ENCODE assay signal across 7 mouse cellular contexts in the genomic region with DNA sequence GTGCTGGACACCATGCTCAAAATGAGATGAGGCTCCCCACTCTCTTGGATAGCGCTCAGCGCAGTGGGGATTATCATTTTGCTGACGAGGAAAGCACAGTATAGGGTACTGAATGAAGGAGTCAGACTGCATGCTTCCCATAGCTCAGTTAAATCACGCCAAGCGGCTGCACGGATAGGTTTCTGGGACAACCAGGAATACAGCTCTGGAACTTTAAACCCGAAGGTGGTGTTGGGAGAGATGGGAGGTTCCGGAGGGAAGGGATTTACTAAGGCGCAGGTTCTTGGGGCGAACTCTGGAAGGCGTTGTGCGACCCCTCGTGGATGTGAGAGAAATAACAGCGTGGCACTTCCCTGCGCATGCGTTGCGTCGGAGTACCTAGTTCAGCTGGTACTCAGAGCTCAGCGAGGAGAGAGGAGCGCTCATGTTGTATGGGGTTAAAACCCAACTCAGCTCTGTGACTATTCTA. TPM values are rescaled to one million over a fixed set of nuclear protein-coding genes. Genes with fewer than 3 reads are reported as not detected.
DNase-seq lines count a peak whose midpoint lies in the region; ATAC-seq and TF ChIP-seq lines count a peak whose summit lies in the region.

No protein-coding gene starts in this region.

- peak; percentile 85 for DNase-seq in adrenal gland, adult 8-10 months
- peak; percentile 84 for DNase-seq in embryo, embryonic 9.5 days (ENCODE audit: extremely low spot score)
- DNase-seq in gonadal fat pad, adult 2 months (ENCODE audit: low read depth): peak; percentile 54
- DNase-seq in left cerebral cortex, postnatal 4 days: peak; percentile 85

- 0 out of 2 replicates have a peak, but pooled peaks cover 7% of the 10 kb centered on the region for H3K4me1 ChIP-seq in intestine, postnatal 0 days (replicated peaks; ENCODE audit: control insufficient read depth, insufficient read depth, low read length)
- peaks cover 16% of the 10 kb centered on the region; the same call in 1 of the 2 replicates for H3K4me1 ChIP-seq in midbrain, embryonic 12.5 days
- H3K4me1 ChIP-seq in small intestine, adult 2 months (ENCODE audit: control insufficient read depth, insufficient read depth, insufficient read length, low read length): peaks cover 33% of the 10 kb centered on the region; the same call in 1 of the 2 replicates

- H3K4me2 ChIP-seq in intestine, postnatal 0 days (replicated peaks; ENCODE audit: low read depth): peak overlapping the region; percentile 67
- H3K4me2 ChIP-seq in midbrain, embryonic 12.5 days (replicated peaks): peak overlapping the region; percentile 54

- no peak for ATAC-seq in intestine, postnatal 0 days
- peak; percentile 73 for ATAC-seq in midbrain, embryonic 12.5 days (ENCODE audit: low FRiP score, low read depth)

- 0 out of 2 replicates have a peak, but pooled peaks have one; percentile 12 for TF ChIP-seq POLR2A in small intestine, adult 2 months (IDR thresholded peaks at IDR 0.05; ENCODE audit: low read depth, low read length)

- peak; percentile 99 for TF ChIP-seq CTCF in intestine, postnatal 0 days (IDR thresholded peaks at IDR 0.05; ENCODE audit: low read depth)
- peak; percentile 98 for TF ChIP-seq CTCF in small intestine, adult 2 months (IDR thresholded peaks at IDR 0.05; ENCODE audit: extremely low read depth, insufficient read length, insufficient replicate concordance, low read depth, low read length)

- H3K9ac ChIP-seq in intestine, postnatal 0 days (ENCODE audit: low read depth, low read length): peak overlapping the region; percentile 35; the same call in 1 of the 2 replicates
- H3K9ac ChIP-seq in midbrain, embryonic 12.5 days (replicated peaks): peak overlapping the region; percentile 31; the same call in 1 of the 2 replicates

- intact Hi-C loops in left cerebral cortex, postnatal 4 days (cut with DNase I): loop anchor here (2.0 to 5.0 kb wide), 2 partner anchors 40 to 148 kb away; no protein-coding TSS in a partner anchor

- no peak overlapping the region for H3K27ac ChIP-seq in intestine, postnatal 0 days (ENCODE audit: low read depth, low read length)
- H3K27ac ChIP-seq in midbrain, embryonic 12.5 days (replicated peaks): no peak overlapping the region
- no peak overlapping the region for H3K27ac ChIP-seq in small intestine, adult 2 months (ENCODE audit: insufficient read depth, low read depth, low read length)

- H3K36me3 ChIP-seq in intestine, postnatal 0 days (ENCODE audit: control insufficient read depth, insufficient read depth): no peaks in the 10 kb centered on the region
- no peaks in the 10 kb centered on the region for H3K36me3 ChIP-seq in midbrain, embryonic 12.5 days
- no peaks in the 10 kb centered on the region for H3K36me3 ChIP-seq in small intestine, adult 2 months (ENCODE audit: control insufficient read depth, insufficient read depth, low read length)

- H3K27me3 ChIP-seq in intestine, postnatal 0 days (replicated peaks; ENCODE audit: control insufficient read depth, insufficient read depth, low read length): no peaks in the 10 kb centered on the region
- H3K27me3 ChIP-seq in midbrain, embryonic 12.5 days: no peaks in the 10 kb centered on the region
- no peaks in the 10 kb centered on the region for H3K27me3 ChIP-seq in small intestine, adult 2 months (ENCODE audit: control insufficient read depth, insufficient read depth, low read length)

- peak overlapping the region; percentile 22 for H3K4me3 ChIP-seq in intestine, postnatal 0 days (ENCODE audit: low read depth, low read length)
- H3K4me3 ChIP-seq in midbrain, embryonic 12.5 days: peak overlapping the region; percentile 26
- peak overlapping the region; percentile 11; the same call in 1 of the 2 replicates for H3K4me3 ChIP-seq in small intestine, adult 2 months (ENCODE audit: low read depth, low read length)

- H3K9me3 ChIP-seq in intestine, postnatal 0 days (ENCODE audit: control insufficient read depth): no peaks in the 10 kb centered on the region
- no peaks in the 10 kb centered on the region for H3K9me3 ChIP-seq in midbrain, embryonic 12.5 days

- WGBS in intestine, postnatal 0 days: 8% methylated on average over 20 of the region's 20 CpGs
- 7% methylated on average over 20 of the region's 20 CpGs for WGBS in midbrain, embryonic 12.5 days
- WGBS in small intestine, adult 2 months: 8% methylated on average over 20 of the region's 20 CpGs

RNA-seq across cellular contexts. Expression of a gene that starts 4.8 kb away (rescaled TPM):
- not detected for total RNA-seq in adrenal gland, adult 8-10 months (2022)
- polyA plus RNA-seq in gonadal fat pad, adult 2 months (2012; rRNA removed): not detected in 2 replicates
- 92.5 and 139 TPM in 2 replicates for polyA plus RNA-seq in intestine, postnatal 0 days (2015; fragmentation: Nextera tagmentation; extraction: Ambion mirVana)
- total RNA-seq in left cerebral cortex, postnatal 4 days (2021): not detected
- 0.32 and 0.42 TPM in 2 replicates for polyA plus RNA-seq in midbrain, embryonic 12.5 days (2016; fragmentation: Nextera tagmentation; extraction: Ambion mirVana)
- 2.1 and 4.1 TPM in 2 replicates for polyA plus RNA-seq in small intestine, adult 2 months (2012; rRNA removed)

RNA-seq across cellular contexts. Expression of a gene that starts 31.1 kb away (rescaled TPM):
- 1 to 10 TPM in 2 of 4 experiments, under 1 TPM in 2; 0.26 to 2.2 (median 0.97) TPM for total RNA-seq in adrenal gland, adult 8-10 months (2022)
- polyA plus RNA-seq in gonadal fat pad, adult 2 months (2012; rRNA removed): 2.5 and 2.6 TPM in 2 replicates
- 0.50 and 0.66 TPM in 2 replicates for polyA plus RNA-seq in intestine, postnatal 0 days (2015; fragmentation: Nextera tagmentation; extraction: Ambion mirVana)
- 1 to 10 TPM; 1.0 to 1.8 TPM for total RNA-seq in left cerebral cortex, postnatal 4 days (2021)
- 3.8 and 4.5 TPM in 2 replicates for polyA plus RNA-seq in midbrain, embryonic 12.5 days (2016; fragmentation: Nextera tagmentation; extraction: Ambion mirVana)
- 0.55 and 0.82 TPM in 2 replicates for polyA plus RNA-seq in small intestine, adult 2 months (2012; rRNA removed)

RNA-seq across cellular contexts. Expression of a gene that starts 44.9 kb away (rescaled TPM):
- total RNA-seq in adrenal gland, adult 8-10 months (2022): 100 to 1,000 TPM in 1 of 4 experiments, 10 to 100 TPM in 3; 53.7 to 100 (median 73.5) TPM
- 16.5 and 17.1 TPM in 2 replicates for polyA plus RNA-seq in gonadal fat pad, adult 2 months (2012; rRNA removed)
- polyA plus RNA-seq in intestine, postnatal 0 days (2015; fragmentation: Nextera tagmentation; extraction: Ambion mirVana): 52.4 and 60.1 TPM in 2 replicates
- total RNA-seq in left cerebral cortex, postnatal 4 days (2021): 100 to 1,000 TPM; 147 to 151 TPM
- polyA plus RNA-seq in midbrain, embryonic 12.5 days (2016; fragmentation: Nextera tagmentation; extraction: Ambion mirVana): 145 and 162 TPM in 2 replicates
- 0.74 and 1.4 TPM in 2 replicates for polyA plus RNA-seq in small intestine, adult 2 months (2012; rRNA removed)

RNA-seq across cellular contexts. Expression of a gene that starts 50.9 kb away (rescaled TPM):
- total RNA-seq in adrenal gland, adult 8-10 months (2022): 100 to 1,000 TPM; 118 to 169 (median 156) TPM
- polyA plus RNA-seq in gonadal fat pad, adult 2 months (2012; rRNA removed): 132 and 151 TPM in 2 replicates
- 18.0 and 19.6 TPM in 2 replicates for polyA plus RNA-seq in intestine, postnatal 0 days (2015; fragmentation: Nextera tagmentation; extraction: Ambion mirVana)
- total RNA-seq in left cerebral cortex, postnatal 4 days (2021): 10 to 100 TPM; 52.1 to 58.1 TPM
- polyA plus RNA-seq in midbrain, embryonic 12.5 days (2016; fragmentation: Nextera tagmentation; extraction: Ambion mirVana): 19.7 and 21.7 TPM in 2 replicates
- 41.6 and 73.2 TPM in 2 replicates for polyA plus RNA-seq in small intestine, adult 2 months (2012; rRNA removed)

Comparison
In these comparisons a context has a peak if more than half of its experiments do, and no peak if none do; other contexts are left out.
1. RNA of a gene that starts 4.8 kb away (polyA plus RNA-seq): 92.5 to 139 TPM in intestine, postnatal 0 days; 2.1 to 4.1 TPM in small intestine, adult 2 months, 0.32 to 0.42 TPM in midbrain, embryonic 12.5 days and not detected in gonadal fat pad, adult 2 months; every median in the first group is over 10 times any median in the second.
2. Peak in every context shown above with its lines, with median percentiles within 50 percentile points of each other: DNase-seq and H3K4me3 ChIP-seq.